Mouse (Mus musculus): ENCODE results near the gene Gm8165.
"Not testable (repeated sequence)": the region's sequence is repeated elsewhere in the genome, so short reads cannot be mapped to it uniquely, and the experiment has no call there.

Gm8165 gene

GRCm38 (mm10) chr14:43677099-43677498 lies at the start of gene Gm8165:
Gene Gm8165 (minus strand): TSS chr14:43677199.
- DNase-seq (ENCODE audit: low read depth, low spot score), result not testable (repeated sequence)

- not testable (repeated sequence) for DNase-seq (ENCODE audit: low read depth, low spot score)
These were observed 20.6 kb upstream of the Gm8165 start, which contains the start of gene Gm7324 for GRCm38 (mm10) chr14:43697621-43698020. Gene Gm7324 (plus strand): TSS chr14:43697828.
